Mouse (Mus musculus) central nervous system, embryonic 18 days (tissue): ENCODE data around the gene Aunip. TPM values are rescaled to one million over a fixed set of nuclear protein-coding genes. Genes with fewer than 3 reads are reported as not detected.

Experiments
- polyA plus RNA-seq: library from polyadenylated mRNA; depleted of rRNA; stranded (reverse); fragments of >200 nt; gene quantifications from 2 replicates; pipeline ENCODE4 v1.2.3, GENCODE M21; 2012; rRNA removed

Aunip gene
- polyA plus RNA-seq: 1.6 and 2.1 TPM in 2 replicates

GRCm38 (mm10) chr4:134510845-134511411 lies at the start of gene Aunip:
TSS of gene Aunip (plus strand) at chr4:134510999.

GRCm38 (mm10) chr4:134468215-134468575 lies 42.6 kb upstream of the Aunip start, which contains the start of gene Stmn1:
TSS of gene Stmn1 (plus strand) at chr4:134468320.

GRCm38 (mm10) chr4:134496595-134497210 lies 14.1 kb upstream of the Aunip start, which contains the start of gene Paqr7:
TSS of gene Paqr7 (plus strand) at chr4:134496697.

DNA sequence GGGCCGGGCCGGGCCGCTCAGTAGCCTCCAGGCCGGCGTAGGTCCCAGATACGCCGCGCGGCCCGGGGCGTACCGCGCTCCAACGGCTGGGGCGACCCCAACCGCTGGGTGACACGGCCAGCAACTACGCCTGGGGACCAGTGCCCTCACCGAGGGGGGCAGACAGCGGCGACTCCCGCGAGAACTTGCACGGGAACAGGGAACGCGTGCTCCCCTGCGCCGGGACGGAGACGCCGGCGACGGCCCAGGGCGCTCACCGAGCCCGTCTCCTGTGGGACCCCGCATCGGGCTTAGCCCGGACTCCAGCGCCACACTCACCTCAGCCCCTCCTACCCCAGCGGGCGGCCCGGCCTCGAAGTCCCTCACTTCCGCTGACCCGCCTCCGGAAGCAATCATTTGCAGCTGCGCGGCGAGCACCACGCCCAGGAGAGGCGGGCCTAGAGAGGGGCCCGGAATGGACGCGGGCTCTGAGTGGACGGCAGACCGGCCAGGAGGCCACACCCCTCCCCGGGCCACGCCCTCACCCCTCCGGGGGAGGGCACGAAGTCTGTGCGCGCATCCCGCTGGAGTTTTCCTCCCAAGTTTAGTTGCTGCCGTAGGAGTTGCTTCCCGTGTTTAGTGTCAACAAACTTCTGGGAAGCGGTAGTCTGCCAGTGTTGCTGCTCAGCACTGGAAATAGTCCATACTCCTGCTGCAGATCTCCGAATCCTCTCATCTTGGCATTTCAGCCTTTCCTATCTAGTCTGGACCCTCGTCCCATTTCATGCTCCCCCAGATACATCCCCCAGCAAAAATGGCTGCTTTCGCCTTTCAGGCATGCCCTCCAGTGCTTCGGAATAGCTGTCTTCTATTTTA lies 24.4 kb downstream of the Aunip start, which contains the start of gene Mtfr1l:
TSS of gene Mtfr1l (minus strand) at position 456 of the 855 bp plus-strand sequence.

DNA sequence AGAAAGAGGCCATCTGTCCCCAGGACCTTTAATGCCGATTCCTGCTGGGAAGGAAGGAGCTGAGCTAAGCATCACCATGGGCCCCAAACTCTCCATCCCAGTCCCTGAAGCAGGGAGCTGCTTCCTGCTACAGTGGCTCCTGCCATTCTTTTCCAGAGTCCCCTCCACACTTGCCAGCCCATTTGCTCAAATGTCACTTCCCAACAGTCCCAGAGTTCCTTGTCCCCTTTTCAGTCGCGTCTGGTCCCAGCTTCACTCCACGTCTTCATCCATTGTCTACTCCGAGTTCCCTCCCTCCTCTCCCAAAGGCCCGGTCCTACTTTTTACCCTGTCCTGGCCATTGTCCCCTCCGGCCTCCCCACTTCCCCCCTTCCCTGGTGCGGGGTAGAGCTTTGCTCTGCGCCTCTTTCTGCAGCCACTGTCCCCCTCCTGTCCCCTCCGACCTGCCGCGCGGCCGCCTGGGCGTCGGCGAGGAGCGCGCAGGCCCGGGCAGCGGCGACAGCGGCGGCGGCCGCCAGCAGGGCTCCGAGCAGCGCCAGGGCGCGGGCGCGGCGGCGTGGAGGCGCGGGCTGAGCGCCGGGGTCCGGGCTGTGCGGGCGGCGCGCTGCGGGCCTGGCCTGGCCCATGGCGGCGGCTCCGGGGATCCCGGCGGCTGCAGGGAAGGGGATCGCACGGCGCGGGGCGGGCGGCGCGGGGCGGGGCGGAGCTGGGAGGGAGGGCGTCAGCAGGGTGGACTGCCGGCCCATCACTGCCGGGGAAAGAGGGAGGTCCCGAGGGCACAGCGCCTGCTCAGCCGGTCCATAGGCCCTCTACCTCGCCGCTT lies 40.9 kb downstream of the Aunip start, which contains the start of gene Selenon:
TSS of gene Selenon (minus strand) at position 673 of the 823 bp plus-strand sequence.

Other genes with a start within 250 kb of the Aunip start
- 17.9 and 19.9 TPM in 2 replicates for gene Pdik1l, start 223.1 kb upstream of the Aunip start, polyA plus RNA-seq
- 0.36 and 0.60 TPM in 2 replicates for gene Trim63, start 195.9 kb upstream of the Aunip start, polyA plus RNA-seq
- 0.05 and 0.69 TPM in 2 replicates for gene Slc30a2, start 167.8 kb upstream of the Aunip start, polyA plus RNA-seq
- gene Extl1, start 127.1 kb upstream of the Aunip start, polyA plus RNA-seq: 1.1 and 1.2 TPM in 2 replicates
- 15.4 and 16.4 TPM in 2 replicates for gene Pafah2, start 114.7 kb upstream of the Aunip start, polyA plus RNA-seq
- gene Stmn1, start 42.7 kb upstream of the Aunip start, polyA plus RNA-seq: 2,052 and 2,688 TPM in 2 replicates
- gene Paqr7, start 14.3 kb upstream of the Aunip start, polyA plus RNA-seq: 27.0 and 28.2 TPM in 2 replicates
- gene Mtfr1l, start 24.4 kb downstream of the Aunip start, polyA plus RNA-seq: 152 TPM in 2 replicates
- gene Selenon, start 41.2 kb downstream of the Aunip start, polyA plus RNA-seq: 29.5 and 30.2 TPM in 2 replicates
- gene Man1c1, start 193.3 kb downstream of the Aunip start, polyA plus RNA-seq: 5.1 and 5.7 TPM in 2 replicates